8 mouse cellular contexts compared by ENCODE assay signal in the genomic region with DNA sequence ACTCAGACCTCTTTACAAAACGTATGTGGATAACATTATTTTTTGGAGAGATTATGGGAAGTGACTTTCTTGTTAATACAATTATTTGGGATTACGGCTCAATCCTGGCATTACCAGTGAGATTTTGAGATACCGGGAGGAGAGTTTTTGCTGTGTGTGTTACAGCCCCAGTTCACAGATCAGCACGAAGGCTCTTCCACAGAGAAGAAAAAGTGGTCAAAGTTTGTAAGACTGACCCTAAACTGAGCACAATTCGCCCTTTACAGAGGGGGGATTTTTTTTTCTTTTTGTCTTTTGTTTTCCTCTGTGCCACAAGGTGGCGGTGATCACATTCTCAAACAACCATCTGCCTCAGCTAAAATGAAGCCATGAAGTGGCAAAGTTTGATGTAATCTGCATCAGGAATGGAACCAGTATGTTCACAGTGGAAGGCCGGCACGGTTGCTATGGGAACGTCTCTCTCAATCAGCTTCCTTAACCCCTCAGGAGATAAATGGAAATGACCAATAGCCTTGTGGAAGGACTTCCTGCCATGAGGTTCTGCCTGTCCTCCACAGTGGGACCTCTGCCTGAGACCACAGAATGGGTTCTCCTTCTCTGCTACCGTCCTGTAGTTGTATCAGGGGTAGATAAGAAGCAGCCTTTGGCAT.
DNase-seq lines count a peak whose midpoint lies in the region; ATAC-seq and TF ChIP-seq lines count a peak whose summit lies in the region.

No protein-coding gene starts in this region.

- H3K27me3 ChIP-seq in heart, embryonic 12.5 days (replicated peaks), result no peaks in the 10 kb centered on the region
- H3K27me3 ChIP-seq in kidney, embryonic 14.5 days (ENCODE audit: control insufficient read depth, insufficient read depth, low read length), result no peaks in the 10 kb centered on the region
- no peaks in the 10 kb centered on the region for H3K27me3 ChIP-seq in limb, embryonic 14.5 days (ENCODE audit: control insufficient read depth, insufficient read depth, low read length)
- H3K27me3 ChIP-seq in neural tube, embryonic 12.5 days (replicated peaks), result no peaks in the 10 kb centered on the region

- intact Hi-C loops in gastrocnemius, postnatal 14 days (cut with DNase I; ENCODE audit: low total_unique reads), result loop anchor here (10.0 kb wide), 2 partner anchors 285 to 575 kb away; a partner anchor contains a TSS

- no peak overlapping the region for H3K27ac ChIP-seq in heart, embryonic 12.5 days (ENCODE audit: poor library complexity, severe bottlenecking)
- H3K27ac ChIP-seq in kidney, embryonic 14.5 days (ENCODE audit: low read depth, low read length), result no peak overlapping the region
- H3K27ac ChIP-seq in limb, embryonic 14.5 days (replicated peaks; ENCODE audit: low read depth, low read length), result 0 out of 2 replicates have a peak overlapping the region, but pooled peaks have one; percentile 34
- no peak overlapping the region for H3K27ac ChIP-seq in neural tube, embryonic 12.5 days

- WGBS in heart, embryonic 12.5 days, result 16% methylated on average over 10 of the region's 10 CpGs
- 22% methylated on average over 10 of the region's 10 CpGs for whole genome bisulfite sequencing in kidney, embryonic 14.5 days
- WGBS in limb, embryonic 14.5 days, result 19% methylated on average over 10 of the region's 10 CpGs
- WGBS in neural tube, embryonic 12.5 days, result 21% methylated on average over 10 of the region's 10 CpGs

- peaks cover 9% of the 10 kb centered on the region; the same call in 1 of the 2 replicates for H3K9me3 ChIP-seq in heart, embryonic 12.5 days (replicated peaks)
- H3K9me3 ChIP-seq in kidney, embryonic 14.5 days (ENCODE audit: control insufficient read depth, low read length), result peaks cover 5% of the 10 kb centered on the region; the same call in 1 of the 2 replicates
- no peaks in the 10 kb centered on the region for H3K9me3 ChIP-seq in limb, embryonic 14.5 days (ENCODE audit: control insufficient read depth, low read length)
- H3K9me3 ChIP-seq in neural tube, embryonic 12.5 days, result 0 out of 2 replicates have a peak, but pooled peaks cover 9% of the 10 kb centered on the region

- H3K9ac ChIP-seq in heart, embryonic 12.5 days, result no peak overlapping the region
- H3K9ac ChIP-seq in kidney, embryonic 14.5 days (ENCODE audit: low read depth, low read length), result no peak overlapping the region
- H3K9ac ChIP-seq in limb, embryonic 14.5 days (ENCODE audit: low read depth, low read length, severe bottlenecking), result no peak overlapping the region
- no peak overlapping the region for H3K9ac ChIP-seq in neural tube, embryonic 12.5 days

- ATAC-seq in heart, embryonic 12.5 days (ENCODE audit: insufficient number of reproducible peaks, low FRiP score), result no peak
- ATAC-seq in kidney, embryonic 14.5 days (ENCODE audit: low FRiP score, low TSS enrichment), result 0 out of 2 replicates have a peak, but pooled peaks have one; percentile 26
- 0 out of 2 replicates have a peak, but pooled peaks have one; percentile 56 for ATAC-seq in limb, embryonic 14.5 days (ENCODE audit: low FRiP score, low read depth)
- peak; percentile 54; the same call in 1 of the 2 replicates for ATAC-seq in neural tube, embryonic 12.5 days (ENCODE audit: low FRiP score, low read depth)

- peak; percentile 38 to 61 for DNase-seq in heart, adult 18-20 months
- DNase-seq in embryo, embryonic 10 days (ENCODE audit: low spot score), result peak; percentile 92
- DNase-seq in gastrocnemius, postnatal 14 days, result peak; percentile 47
- DNase-seq in limb, embryonic 14.5 days (ENCODE audit: low spot score), result peak; percentile 78
- DNase-seq in thymus, postnatal 25 days, result no peak

- no peak overlapping the region for H3K4me3 ChIP-seq in heart, embryonic 12.5 days
- H3K4me3 ChIP-seq in kidney, embryonic 14.5 days (ENCODE audit: low read length), result no peak overlapping the region
- H3K4me3 ChIP-seq in limb, embryonic 14.5 days (replicated peaks; ENCODE audit: low read length), result no peak overlapping the region
- no peak overlapping the region for H3K4me3 ChIP-seq in neural tube, embryonic 12.5 days

- no peak overlapping the region for H3K4me2 ChIP-seq in heart, embryonic 12.5 days
- H3K4me2 ChIP-seq in kidney, embryonic 14.5 days (replicated peaks; ENCODE audit: low read depth, low read length), result no peak overlapping the region
- H3K4me2 ChIP-seq in limb, embryonic 14.5 days (replicated peaks; ENCODE audit: low read depth, low read length, severe bottlenecking), result no peak overlapping the region
- no peak overlapping the region for H3K4me2 ChIP-seq in neural tube, embryonic 12.5 days (replicated peaks)

- peaks cover 41% of the 10 kb centered on the region for H3K4me1 ChIP-seq in heart, embryonic 12.5 days (replicated peaks)
- H3K4me1 ChIP-seq in kidney, embryonic 14.5 days (ENCODE audit: control insufficient read depth, insufficient read depth, low read length), result peaks cover 18% of the 10 kb centered on the region
- peaks cover 24% of the 10 kb centered on the region for H3K4me1 ChIP-seq in limb, embryonic 14.5 days (ENCODE audit: control insufficient read depth, insufficient read depth, low read length)
- peaks cover 20% of the 10 kb centered on the region for H3K4me1 ChIP-seq in neural tube, embryonic 12.5 days

- no peaks in the 10 kb centered on the region for H3K36me3 ChIP-seq in heart, embryonic 12.5 days
- no peaks in the 10 kb centered on the region for H3K36me3 ChIP-seq in kidney, embryonic 14.5 days (ENCODE audit: control insufficient read depth, insufficient read depth, low read length)
- H3K36me3 ChIP-seq in limb, embryonic 14.5 days (ENCODE audit: control insufficient read depth, insufficient read depth, low read length), result no peaks in the 10 kb centered on the region
- no peaks in the 10 kb centered on the region for H3K36me3 ChIP-seq in neural tube, embryonic 12.5 days

- no peak for TF ChIP-seq POLR2A in limb, embryonic 14.5 days (IDR thresholded peaks at IDR 0.05; ENCODE audit: borderline replicate concordance, extremely low read depth, insufficient read depth, insufficient read length)
